Mouse (Mus musculus) intestine, embryonic 16.5 days (tissue): ENCODE measurements around the gene Hist1h1t. TPM values are rescaled to one million over a fixed set of nuclear protein-coding genes. Genes with fewer than 3 reads are reported as not detected.
A peak's percentile ranks its signal among the peaks of the same experiment; 100 is the strongest.
"Not testable (repeated sequence)": the region's sequence is repeated elsewhere in the genome, so short reads cannot be mapped to it uniquely, and the experiment has no call there.

ENCODE experiments used
- ATAC-seq: fragments of 200-750 bp; cut with Nextera tagmentation; 2 replicates; pipeline ENCODE4 v1.8.0; 2017; ENCODE audit warnings: moderate TSS enrichment, moderate library complexity
- H3K27ac ChIP-seq: fragments of 300-500 bp; sonication (generic); 2 replicates; pipeline ENCODE4 v1.5.1; 2014; ENCODE audit warnings: mild to moderate bottlenecking, low read length
- H3K27me3 ChIP-seq: fragments of 300-500 bp; sonication (generic); replicated peaks from 2 replicates; pipeline ENCODE4 v1.6.1; 2014; ENCODE audit warnings: low read length, control low read depth, mixed read lengths; ENCODE audit not compliant: control insufficient read depth, insufficient read depth
- H3K36me3 ChIP-seq: fragments of 300-500 bp; sonication (generic); 2 replicates; pipeline ENCODE4 v1.6.1; 2014; ENCODE audit warnings: low read length, control low read depth; ENCODE audit not compliant: control insufficient read depth, insufficient read depth
- H3K4me1 ChIP-seq: fragments of 300-500 bp; sonication (generic); 2 replicates; pipeline ENCODE4 v1.6.1; 2014; ENCODE audit warnings: low read length, control low read depth, mixed read lengths; ENCODE audit not compliant: control insufficient read depth, insufficient read depth
- H3K4me2 ChIP-seq: fragments of 300-500 bp; sonication (generic); 2 replicates; pipeline ENCODE4 v1.6.1; 2014; ENCODE audit warnings: low read depth, low read length, control low read depth
- H3K4me3 ChIP-seq: fragments of 300-500 bp; sonication (generic); 2 replicates; pipeline ENCODE4 v1.5.1; 2014; ENCODE audit warnings: mild to moderate bottlenecking, low read length
- H3K9ac ChIP-seq: fragments of 300-500 bp; sonication (generic); 2 replicates; pipeline ENCODE4 v1.6.1; 2014; ENCODE audit warnings: low read depth, low read length
- H3K9me3 ChIP-seq: fragments of 300-500 bp; sonication (generic); 2 replicates; pipeline ENCODE4 v1.6.1; 2016; ENCODE audit warnings: low read length, control low read depth; ENCODE audit not compliant: control insufficient read depth
- WGBS: fragments of 180-500 bp; shearing (Covaris S2); extraction: QIAGEN DNeasy Blood & Tissue Kit; methylation state at CpG from one replicate; pipeline ENCODE4 v1.1.7; 2014; 5-methylcytosine and 5-hydroxymethylcytosine counted together
- polyA plus RNA-seq: library from polyadenylated mRNA; unstranded; fragments of >200 nt; fragmentation: Nextera tagmentation; extraction: Ambion mirVana; gene quantifications from 2 replicates; pipeline ENCODE4 v1.2.1, GENCODE M21; 2015

The Hist1h1t gene
- 0.15 and 0.20 TPM in 2 replicates for polyA plus RNA-seq

DNA sequence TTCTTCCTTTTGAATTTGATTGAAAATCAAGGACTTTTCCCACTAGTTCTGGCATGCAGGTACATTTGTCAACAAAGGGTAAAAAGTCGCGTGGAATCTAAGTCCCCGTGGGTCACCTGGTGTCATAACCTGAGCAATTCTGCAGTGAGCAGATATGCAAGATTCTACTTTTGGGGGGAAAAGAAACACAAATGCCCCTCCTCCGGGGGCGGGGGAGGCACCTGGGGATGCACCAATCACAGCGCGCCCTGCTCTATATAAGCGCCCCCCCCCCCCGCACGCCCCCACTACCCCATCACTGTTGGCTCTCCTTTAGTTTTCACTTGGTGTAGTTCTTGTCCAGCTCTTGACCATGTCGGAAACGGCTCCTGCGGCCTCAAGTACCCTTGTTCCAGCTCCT is at the start of gene Hist1h1t:
TSS of gene Hist1h1t (plus strand) at position 301 of the 400 bp plus-strand sequence.
- no peak within 1 kb of the TSS for H3K27ac ChIP-seq
- H3K36me3 ChIP-seq: no peaks in the 10 kb centered on the region
- H3K4me3 ChIP-seq: no peak within 1 kb of the TSS
- 47% methylated on average over 12 of the region's 13 CpGs for WGBS
- no peaks in the 10 kb centered on the region for H3K27me3 ChIP-seq
- H3K4me2 ChIP-seq: no peak within 1 kb of the TSS
- no peak within 1 kb of the TSS for H3K9ac ChIP-seq
- ATAC-seq: no peak
- H3K9me3 ChIP-seq: no peaks in the 10 kb centered on the region
- peaks cover 3% of the 10 kb centered on the region; the same call in 1 of the 2 replicates for H3K4me1 ChIP-seq

- Histone ChIP-seq H3K4me3 (no peak overlapping the region), H3K27me3 (no peaks in the 10 kb centered on the region), H3K36me3 (no peaks in the 10 kb centered on the region), H3K9ac (no peak overlapping the region), H3K27ac (no peak overlapping the region), H3K4me2 (no peak overlapping the region), H3K9me3 (no peaks in the 10 kb centered on the region), H3K4me1 (no peaks in the 10 kb centered on the region)
- no peak for ATAC-seq
- WGBS: 68% methylated on average over 6 of the region's 6 CpGs
Measured at GRCm38 (mm10) chr13:23659636-23660366, 35.8 kb upstream of the Hist1h1t start.

DNA sequence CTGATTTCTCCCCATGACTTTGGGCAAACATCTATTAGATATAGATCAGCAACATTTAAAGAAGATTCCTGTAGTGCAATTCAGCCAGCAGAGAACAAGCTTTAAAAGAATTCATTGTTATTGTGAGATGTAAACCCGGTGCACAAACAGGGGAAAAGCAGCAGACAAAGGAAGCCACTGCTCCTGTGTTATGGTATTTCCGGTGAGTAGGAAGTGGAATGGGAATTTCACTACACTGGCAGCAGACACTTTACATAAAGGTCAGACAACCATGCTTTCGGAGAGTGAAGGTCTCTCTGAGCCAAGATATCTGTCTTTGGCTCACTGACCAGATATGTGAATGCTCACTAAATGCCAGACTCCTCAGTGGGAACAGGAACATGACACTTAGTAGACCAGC is 33.1 kb upstream of the Hist1h1t start:
- H3K9me3 ChIP-seq: no peaks in the 10 kb centered on the region
- H3K4me2 ChIP-seq: no peak overlapping the region
- H3K27me3 ChIP-seq: no peaks in the 10 kb centered on the region
- H3K36me3 ChIP-seq: no peaks in the 10 kb centered on the region
- no peak overlapping the region for H3K9ac ChIP-seq
- no peak for ATAC-seq
- H3K27ac ChIP-seq: no peak overlapping the region
- WGBS: 70% methylated on average over 3 of the region's 3 CpGs
- H3K4me3 ChIP-seq: no peak overlapping the region
- no peaks in the 10 kb centered on the region for H3K4me1 ChIP-seq

- H3K4me2 ChIP-seq: peak overlapping the region; percentile 58; the same call in 1 of the 2 replicates
- no peaks in the 10 kb centered on the region for H3K36me3 ChIP-seq
- no peak overlapping the region for H3K9ac ChIP-seq
Measured at GRCm38 (mm10) chr13:23681990-23682582, 13.5 kb upstream of the Hist1h1t start.

GRCm38 (mm10) chr13:23682623-23682946 is 13.0 kb upstream of the Hist1h1t start:
- no peaks in the 10 kb centered on the region for H3K36me3 ChIP-seq
- H3K27me3 ChIP-seq: no peaks in the 10 kb centered on the region
- H3K9ac ChIP-seq: peak overlapping the region; percentile 64
- 23% methylated on average over 1 of the region's 1 CpGs for WGBS
- H3K27ac ChIP-seq: peak overlapping the region; percentile 96
- H3K4me3 ChIP-seq: peak overlapping the region; percentile 47
- peak overlapping the region; percentile 58 for H3K4me2 ChIP-seq
- no peaks in the 10 kb centered on the region for H3K9me3 ChIP-seq
- peaks cover 11% of the 10 kb centered on the region; the same call in 1 of the 2 replicates for H3K4me1 ChIP-seq
- no peak for ATAC-seq

More at GRCm38 (mm10) chr13:23681990-23682582, 13.5 kb upstream of the Hist1h1t start:
- Histone ChIP-seq H3K9me3 (no peaks in the 10 kb centered on the region), H3K27ac (peak overlapping the region; percentile 96), H3K4me3 (no peak overlapping the region; the same call in 1 of the 2 replicates), H3K4me1 (peaks cover 11% of the 10 kb centered on the region; the same call in 1 of the 2 replicates), H3K27me3 (no peaks in the 10 kb centered on the region)
- 85% methylated on average over 6 of the region's 6 CpGs for WGBS
- no peak for ATAC-seq

DNA sequence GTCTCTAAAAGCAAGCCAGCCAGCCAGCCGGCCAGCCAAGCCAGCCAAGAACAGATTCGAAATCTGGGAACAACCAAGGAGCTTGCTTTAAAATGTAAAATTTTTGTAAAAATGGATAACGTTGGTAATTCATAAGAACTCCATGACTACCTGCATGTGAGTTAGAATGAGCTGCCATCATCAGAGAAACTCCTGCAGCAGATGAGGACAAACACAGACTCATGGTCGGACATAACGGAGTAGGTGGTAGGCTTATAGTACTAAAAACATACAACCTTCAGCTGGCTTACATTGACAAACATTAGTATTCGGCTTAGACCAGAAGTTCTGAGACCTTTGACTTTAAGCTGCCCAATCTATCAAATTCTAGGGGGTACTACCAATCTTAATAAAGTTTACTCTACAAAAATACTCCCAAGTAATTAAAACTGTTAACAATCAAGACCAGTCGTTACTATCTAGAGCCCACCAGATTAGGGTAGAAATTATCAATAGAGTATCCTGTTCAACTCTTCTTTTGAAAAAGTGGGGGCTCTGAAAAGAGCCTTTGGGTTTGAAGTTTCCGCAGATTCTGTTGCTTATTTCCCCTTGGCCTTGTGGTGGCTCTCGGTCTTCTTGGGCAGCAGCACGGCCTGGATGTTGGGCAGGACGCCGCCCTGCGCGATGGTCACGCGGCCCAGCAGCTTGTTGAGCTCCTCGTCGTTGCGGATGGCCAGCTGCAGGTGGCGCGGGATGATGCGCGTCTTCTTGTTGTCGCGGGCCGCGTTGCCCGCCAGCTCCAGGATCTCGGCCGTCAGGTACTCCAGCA is 12.5 kb upstream of the Hist1h1t start:
- Histone ChIP-seq H3K4me1 (peaks cover 13% of the 10 kb centered on the region), H3K4me2 (peak overlapping the region; percentile 58), H3K9ac (peak overlapping the region; percentile 64), H3K4me3 (peak overlapping the region; percentile 47), H3K27ac (peak overlapping the region; percentile 96)
- WGBS: 12% methylated on average over 10 of the region's 30 CpGs
- not testable (repeated sequence) for H3K36me3 ChIP-seq, H3K9me3 ChIP-seq, H3K27me3 ChIP-seq
- ATAC-seq: peak; percentile 16

DNA sequence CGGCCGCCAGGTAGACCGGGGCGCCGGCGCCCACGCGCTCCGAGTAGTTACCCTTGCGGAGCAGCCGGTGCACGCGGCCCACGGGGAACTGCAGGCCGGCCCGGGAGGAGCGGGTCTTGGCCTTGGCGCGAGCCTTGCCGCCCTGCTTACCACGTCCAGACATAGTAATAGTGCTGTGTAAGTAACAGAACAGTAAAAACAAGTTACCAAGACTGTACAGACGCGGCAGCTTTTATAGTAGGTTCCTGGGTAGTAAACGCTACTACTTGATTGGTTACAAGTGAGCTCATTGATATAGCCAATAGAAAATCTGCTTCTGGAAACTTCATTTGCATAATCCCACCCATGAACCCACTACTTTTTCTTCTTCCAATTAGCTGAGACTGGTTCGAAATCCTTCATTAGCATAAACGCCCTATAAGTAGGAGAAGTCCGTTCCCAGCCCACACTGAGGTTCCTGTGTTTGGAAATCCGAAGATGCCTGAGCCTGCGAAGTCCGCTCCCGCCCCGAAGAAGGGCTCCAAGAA is 11.8 kb upstream of the Hist1h1t start, which contains the start of the genes Hist1h2ac and Hist1h2bc:
TSS of gene Hist1h2ac (minus strand) at position 194 of the 527 bp plus-strand sequence.
TSS of gene Hist1h2bc (plus strand) at position 445 of the 527 bp plus-strand sequence.
- peak; percentile 96 for ATAC-seq
- peak within 1 kb of the TSS; percentile 99 for H3K27ac ChIP-seq
- H3K4me2 ChIP-seq: peak within 1 kb of the TSS; percentile 64
- peak within 1 kb of the TSS; percentile 52 for H3K4me3 ChIP-seq
- WGBS: 0% methylated on average over 32 of the region's 32 CpGs
- no peaks in the 10 kb centered on the region for H3K36me3 ChIP-seq
- no peaks in the 10 kb centered on the region for H3K27me3 ChIP-seq
- peak within 1 kb of the TSS; percentile 64 for H3K9ac ChIP-seq
- no peaks in the 10 kb centered on the region for H3K9me3 ChIP-seq
- peaks cover 14% of the 10 kb centered on the region for H3K4me1 ChIP-seq

- WGBS: 0% methylated on average over 11 of the region's 37 CpGs
- not testable (repeated sequence) for H3K9me3 ChIP-seq, H3K36me3 ChIP-seq, H3K27me3 ChIP-seq
- peak overlapping the region; percentile 99 for H3K27ac ChIP-seq
- H3K4me3 ChIP-seq: peak overlapping the region; percentile 52
- H3K9ac ChIP-seq: peak overlapping the region; percentile 57
- ATAC-seq: peak; percentile 8
- peaks cover 14% of the 10 kb centered on the region for H3K4me1 ChIP-seq
- H3K4me2 ChIP-seq: peak overlapping the region; percentile 64
Measured at GRCm38 (mm10) chr13:23684295-23684945, 11.2 kb upstream of the Hist1h1t start.
